Mouse (Mus musculus): Measurements from ENCODE around the gene Slc5a1. TPM values are rescaled to one million over a fixed set of nuclear protein-coding genes. Genes with fewer than 3 reads are reported as not detected.

The Slc5a1 gene
- polyA plus RNA-seq (2012; rRNA removed), result 0.04 and 0.11 TPM in 2 replicates

DNA sequence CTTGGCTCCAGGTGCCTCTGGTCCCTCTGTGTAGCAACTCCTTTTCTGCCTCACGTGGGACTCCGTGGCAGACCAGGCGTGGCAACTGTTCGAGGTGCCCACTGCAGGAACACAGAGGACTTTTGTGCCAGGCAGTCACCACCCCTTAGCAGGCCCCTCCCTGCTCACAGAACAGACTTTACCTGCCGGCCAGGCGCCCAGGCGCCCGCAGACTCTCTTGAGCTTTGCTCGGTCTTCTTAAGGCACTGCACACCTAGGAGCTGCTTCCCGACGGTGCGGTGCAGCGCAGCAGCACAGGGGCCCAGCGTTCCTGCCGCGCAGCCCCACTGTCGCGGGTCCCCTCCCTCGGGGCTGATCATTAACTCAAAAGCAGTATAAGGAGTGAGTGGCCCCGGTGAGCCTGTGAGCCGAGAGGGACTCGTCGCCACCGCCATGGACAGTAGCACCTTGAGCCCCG is at the start of gene Slc5a1:
TSS of gene Slc5a1 (plus strand) at position 195 of the 457 bp plus-strand sequence.
- DNase-seq (ENCODE audit: low read depth), result no peak

DNA sequence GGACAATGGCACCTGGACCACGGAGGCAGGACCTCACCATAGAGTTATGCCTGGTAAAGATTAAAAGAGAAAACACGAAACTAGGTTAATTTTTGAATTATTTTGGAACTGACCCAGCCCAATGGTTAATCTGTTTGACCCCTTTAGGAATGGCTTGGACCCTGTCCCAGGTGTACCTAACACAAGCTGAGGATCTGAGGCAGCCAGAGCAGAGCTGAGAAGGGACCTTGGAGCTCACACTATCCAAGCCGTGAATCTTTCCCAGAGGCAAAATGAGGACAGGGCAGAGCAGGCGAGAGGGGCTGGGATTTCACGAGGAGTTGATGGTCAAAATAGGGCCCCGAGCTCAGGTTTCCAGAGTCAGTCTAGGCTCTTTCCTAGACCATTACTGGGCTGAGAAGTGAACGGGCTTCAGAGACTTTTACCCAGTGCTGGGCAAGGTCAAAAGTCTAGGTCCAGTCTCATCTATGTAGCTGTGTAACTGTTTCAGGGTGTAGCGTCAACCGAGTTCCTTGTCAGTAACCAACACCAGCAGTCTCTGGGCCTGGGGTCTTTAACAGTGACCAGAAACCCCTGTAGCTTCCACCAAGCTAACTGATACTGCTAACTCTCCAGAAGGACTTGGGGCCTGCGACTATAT is 47.8 kb upstream of the Slc5a1 start:
- no peak for DNase-seq (ENCODE audit: low read depth)

DNA sequence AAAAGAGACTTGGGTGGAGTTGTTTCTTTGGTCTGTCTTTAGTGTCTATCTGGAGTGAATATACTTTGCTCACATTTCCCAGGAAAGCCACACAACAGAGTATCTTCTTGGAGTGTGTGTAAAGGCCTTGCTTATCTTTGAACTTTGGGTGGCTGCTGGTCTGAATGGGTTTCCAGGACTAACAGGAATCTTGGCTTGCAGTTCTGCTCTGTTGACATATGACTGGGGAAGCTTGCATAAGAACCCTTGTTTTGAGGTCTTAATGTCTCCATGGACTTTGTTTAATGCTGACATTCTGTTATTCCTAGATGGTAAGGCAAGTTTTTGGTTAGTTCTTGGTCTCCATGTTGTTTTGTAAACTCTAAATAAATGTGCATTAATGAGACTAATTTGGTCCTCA is 33.9 kb upstream of the Slc5a1 start:
- DNase-seq (ENCODE audit: low read depth), result no peak

DNA sequence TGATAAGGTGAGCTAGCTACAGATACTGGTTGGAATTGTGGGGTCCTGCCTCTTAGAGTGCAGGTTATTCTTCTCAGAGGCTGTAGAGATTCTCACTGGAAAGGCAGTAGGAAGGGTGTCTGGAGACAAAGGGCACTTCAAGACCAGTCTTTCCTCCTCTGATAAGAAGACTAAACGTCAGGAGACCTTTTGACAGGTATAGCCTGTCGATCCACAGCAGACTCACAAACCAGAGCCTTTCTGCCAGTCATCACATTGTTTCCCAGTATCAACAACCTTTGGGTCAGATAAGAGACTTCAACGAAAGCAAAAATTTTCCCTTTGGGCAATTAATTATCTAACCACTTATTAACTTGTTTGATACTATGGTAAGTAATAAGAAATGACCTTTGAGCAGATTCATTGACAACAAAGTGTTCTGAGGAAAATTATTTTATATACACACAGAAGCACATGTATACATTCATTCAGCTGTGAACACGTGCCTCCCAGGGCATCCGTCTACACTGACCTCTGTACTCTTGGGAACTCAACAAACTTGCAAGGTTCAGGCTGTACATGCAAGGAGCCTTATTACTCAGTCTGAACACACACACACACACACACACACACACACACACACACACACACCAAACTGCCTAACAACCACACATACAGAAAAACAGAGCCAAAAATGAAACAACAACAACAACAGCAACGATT is 27.4 kb upstream of the Slc5a1 start:
- no peak for DNase-seq (ENCODE audit: low read depth)

DNA sequence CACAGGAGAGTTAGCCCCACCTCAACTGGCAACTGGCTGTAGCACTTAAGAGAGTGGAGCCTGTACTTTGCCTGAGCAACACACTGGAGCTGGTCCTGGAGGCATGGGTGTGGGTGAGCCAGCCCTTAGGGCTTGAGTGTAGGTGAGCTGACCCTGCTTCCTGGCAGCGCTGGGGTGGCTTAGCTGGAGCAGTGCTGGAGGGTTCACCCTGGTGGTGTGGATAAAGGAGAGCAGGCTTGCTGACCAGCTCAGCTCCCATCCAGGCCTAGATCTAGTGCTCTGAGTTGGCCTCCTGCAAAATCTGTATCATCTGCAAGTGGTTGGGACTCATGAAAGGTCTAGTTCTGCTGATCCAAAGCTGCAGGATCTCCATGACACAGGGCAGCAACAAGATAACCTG is 21.1 kb upstream of the Slc5a1 start:
- no peak for DNase-seq (ENCODE audit: low read depth)

DNA sequence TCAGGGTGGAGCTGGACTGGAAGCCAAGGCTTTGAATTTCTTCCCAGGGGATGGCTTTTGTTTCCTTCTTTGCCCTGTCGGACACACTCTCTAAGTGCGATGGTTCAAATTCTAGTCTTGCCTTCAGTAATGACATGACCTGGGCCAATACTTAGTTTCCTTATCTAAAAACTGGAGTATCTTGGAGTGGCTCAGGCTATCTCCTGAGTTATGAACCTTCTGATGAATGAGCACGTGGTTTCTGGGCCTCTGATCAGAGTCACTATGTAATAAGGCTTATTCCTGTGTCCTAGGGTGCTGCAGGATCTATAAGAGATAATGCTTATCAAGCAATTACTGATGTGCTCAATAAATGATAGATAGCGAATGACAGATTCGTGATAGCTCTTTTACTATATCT is 19.4 kb upstream of the Slc5a1 start:
- no peak for DNase-seq (ENCODE audit: low read depth)

DNA sequence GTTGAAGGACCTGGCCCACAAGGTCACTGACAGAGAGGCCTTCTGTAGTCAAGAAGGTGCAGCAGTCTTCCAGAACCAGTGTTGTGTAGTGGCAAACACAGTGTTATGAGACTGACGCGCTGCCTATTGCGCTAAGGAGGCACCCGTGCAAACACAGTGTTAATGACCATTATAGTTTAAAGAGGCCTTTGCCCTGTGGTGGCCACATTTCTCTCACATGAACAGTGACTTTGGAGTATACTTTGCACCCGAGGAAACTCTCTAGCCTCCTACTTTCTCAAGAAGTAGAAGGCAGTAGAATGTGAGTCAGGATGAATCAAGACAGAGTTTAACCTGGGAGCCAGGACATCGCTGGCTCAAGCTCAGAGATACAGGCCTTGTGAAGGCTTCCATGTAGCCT is 12.7 kb upstream of the Slc5a1 start:
- DNase-seq (ENCODE audit: low read depth), result no peak

DNA sequence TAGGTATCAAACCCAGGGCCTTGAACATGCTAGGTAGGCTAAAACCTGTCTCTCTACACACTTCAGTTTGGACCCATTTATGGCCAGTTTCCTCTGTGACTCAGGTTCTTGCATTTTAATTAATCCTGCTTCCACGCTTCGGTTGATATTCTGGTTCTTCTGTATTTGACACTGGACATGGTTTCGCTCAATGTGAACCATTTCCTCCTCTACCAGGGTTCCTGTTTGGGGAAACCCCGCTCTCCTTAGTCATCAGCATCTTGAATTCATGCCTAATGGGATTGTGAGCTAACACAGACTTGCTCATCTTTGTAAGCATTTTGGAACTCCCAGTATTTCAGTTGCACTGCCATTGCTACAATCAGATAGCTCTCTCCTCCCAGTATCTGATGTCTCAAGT is 8.7 kb upstream of the Slc5a1 start:
- no peak for DNase-seq (ENCODE audit: low read depth)

DNA sequence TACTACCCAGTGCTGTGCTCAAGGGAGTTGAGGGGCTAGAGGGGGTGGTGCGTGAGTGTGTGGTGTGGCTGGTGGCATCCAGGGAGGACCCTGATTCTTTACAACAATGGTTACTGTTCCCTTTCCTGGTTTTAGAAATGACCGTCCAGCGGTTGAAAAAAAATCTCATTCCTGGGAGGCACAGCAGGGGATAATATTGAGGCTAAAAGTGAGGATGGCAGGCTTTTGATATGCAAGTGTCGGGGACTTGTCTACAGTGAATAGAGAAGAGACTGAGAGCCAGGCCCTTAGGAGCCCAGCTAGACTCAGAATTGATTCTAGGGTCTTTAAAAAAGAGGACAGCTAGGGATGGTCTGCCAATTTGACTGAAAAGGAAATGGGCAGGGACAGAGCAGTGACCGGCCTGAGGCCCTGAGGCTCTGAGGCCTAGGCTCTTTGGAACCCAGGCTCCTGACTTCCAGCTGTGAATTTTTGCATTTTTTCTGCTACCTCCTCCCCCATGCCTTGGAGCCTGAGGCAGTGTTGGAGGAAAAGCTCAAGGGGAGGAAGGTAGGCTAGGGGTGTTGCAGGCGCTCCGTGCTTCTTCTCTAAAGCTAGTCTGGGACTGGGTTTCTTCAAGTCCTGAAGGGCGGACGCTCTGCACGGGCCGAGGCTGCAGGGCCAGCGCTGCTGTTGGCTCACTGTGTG is 1.5 kb upstream of the Slc5a1 start:
- no peak for DNase-seq (ENCODE audit: low read depth)

DNA sequence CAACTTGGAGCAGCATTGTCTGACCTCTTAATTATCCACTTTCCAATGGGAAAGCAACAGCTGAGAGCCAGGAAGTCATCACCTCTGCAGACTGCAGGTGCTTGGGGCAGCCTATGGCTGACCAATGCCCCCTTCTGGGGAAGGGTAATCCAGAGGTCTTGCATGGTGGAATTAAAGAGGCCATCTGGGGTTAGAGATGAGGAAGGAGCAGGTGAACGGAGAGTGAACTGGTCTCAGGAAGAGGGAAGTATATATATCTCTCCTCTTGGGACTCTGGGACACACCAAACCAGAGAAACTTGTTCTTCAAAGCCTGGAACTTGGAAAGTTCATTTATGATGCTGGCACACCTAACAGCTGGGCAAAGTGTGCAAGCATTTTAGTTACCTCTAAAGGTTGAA is 857 bp downstream of the Slc5a1 start:
- DNase-seq (ENCODE audit: low read depth), result peak; percentile 75

DNA sequence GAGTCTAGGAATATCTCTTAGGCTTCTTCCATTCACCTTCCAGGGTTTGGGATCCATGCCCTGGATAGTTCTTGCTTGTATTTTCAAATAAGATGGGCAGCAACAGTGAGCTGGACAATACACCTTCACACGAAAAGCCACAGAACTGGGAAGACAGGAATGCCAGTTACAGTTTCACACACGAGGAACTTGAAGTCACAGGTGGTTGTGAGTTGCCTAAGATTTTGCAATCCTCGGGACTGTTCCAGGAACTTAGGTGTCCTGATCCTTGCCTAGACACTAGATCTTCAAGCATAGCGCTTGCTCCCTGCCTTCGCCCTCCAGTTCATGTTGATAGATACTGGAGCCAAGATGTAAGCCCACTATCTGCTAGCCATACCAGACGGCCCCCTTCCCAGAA is 1.6 kb downstream of the Slc5a1 start:
- peak; percentile 78 for DNase-seq (ENCODE audit: low read depth)

DNA sequence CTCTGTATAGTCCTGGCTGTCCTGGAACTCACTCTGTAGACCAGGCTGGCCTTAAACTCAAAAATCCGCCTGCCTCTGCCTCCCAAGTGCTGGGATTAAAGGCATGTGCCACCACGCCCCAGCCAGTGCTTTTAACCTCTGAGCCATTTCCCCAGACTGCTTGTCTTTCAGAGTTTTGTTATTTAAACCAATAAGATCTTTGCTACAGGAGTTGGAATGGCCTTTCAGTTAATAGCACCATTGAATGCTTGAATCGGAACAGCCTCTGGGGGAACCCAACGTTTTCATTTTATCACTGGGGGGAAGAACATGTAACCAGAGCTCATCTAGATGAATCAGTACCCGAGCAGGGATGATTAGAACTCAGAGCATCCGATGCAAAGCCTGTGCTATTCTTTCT is 3.0 kb downstream of the Slc5a1 start:
- DNase-seq (ENCODE audit: low read depth), result no peak

DNA sequence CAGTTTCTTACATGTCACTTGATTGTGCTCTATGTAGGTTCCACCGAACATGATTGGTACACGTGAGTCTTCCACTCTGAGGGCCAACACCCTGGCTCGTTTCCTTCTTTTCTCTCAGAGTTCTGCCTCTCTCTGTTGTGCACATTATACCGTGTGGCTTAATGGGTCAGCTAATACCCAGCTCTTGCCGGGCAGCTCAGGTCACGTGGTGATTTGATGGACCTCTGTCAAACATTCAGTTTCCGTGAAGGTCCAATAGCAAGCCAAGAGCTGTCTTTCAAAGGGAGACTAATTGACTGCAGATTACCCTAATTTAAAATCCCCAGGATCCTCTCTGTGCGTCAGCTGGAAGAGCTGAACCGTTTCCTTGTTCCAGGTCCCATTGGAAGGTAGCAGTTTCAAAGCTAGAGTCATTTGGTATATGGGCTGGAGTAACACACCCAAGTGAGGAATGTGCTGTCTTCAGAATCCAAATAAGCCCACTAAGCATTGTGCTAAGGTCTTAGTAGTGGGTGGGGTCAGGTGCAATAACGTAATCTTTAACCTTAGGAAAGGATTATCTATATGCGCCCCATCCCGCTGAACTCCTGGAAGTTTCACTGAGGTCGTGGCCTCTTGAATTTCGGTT is 3.9 kb downstream of the Slc5a1 start:
- DNase-seq (ENCODE audit: low read depth), result no peak

DNA sequence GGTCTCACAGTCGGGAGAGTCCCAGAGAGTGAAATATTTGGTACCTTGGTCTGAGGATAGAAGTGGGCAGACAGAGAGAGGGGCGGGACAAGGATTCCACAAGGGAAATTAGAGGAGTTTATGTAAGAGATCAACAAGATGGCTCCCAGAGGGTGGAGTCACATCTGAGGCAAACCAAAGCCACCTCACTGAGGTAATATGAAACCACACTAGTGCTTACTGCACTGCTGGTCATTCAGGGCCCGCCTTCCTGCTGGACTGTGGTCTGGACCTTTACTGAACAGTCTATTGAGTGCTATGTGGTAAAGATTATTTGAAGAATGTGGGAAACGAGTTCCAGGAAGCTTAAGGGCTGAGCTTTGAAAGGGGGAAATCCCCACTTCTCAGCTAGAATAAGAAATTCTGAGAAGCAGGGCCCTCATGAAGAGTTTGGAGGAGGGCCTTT is 17.9 kb downstream of the Slc5a1 start:
- no peak for DNase-seq (ENCODE audit: low read depth)

DNA sequence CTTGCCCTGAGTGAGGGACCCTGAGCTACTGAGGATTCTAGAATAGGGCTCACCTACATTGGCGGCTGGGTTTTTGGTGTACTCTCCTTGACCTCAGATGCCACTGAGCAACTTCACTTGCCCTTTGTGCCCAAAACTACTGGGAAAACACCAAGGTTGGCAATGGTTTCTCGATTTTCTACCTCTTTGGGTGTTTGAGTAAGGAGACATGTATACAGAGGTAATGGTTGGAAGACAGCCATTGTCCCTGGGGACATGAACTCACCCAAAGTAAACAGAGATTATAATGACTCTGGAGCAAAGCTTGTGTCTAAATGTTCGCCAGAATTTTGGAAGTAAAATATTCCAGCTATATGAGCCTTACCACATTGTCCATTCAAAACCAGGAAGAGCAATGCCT is 19.6 kb downstream of the Slc5a1 start:
- no peak for DNase-seq (ENCODE audit: low read depth)

DNA sequence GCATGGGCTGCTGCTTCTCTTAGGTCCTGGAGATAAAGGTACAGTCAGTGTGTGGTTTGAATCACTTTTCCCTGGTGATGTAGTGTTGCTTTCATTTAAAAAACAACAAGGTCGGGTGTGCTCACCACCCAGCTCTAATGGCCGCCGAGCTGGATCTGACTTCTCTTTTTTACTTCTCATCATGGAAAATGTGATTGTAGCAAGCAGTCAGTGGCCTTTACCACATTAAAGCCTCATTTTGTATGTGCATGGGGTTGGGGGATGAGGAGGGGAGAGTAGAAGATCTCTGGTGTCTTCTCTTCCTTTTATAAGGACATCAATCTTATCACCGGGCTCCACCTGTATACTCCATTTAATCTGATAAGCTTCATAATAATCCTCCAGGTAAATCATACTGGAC is 21.3 kb downstream of the Slc5a1 start:
- DNase-seq (ENCODE audit: low read depth), result no peak

DNA sequence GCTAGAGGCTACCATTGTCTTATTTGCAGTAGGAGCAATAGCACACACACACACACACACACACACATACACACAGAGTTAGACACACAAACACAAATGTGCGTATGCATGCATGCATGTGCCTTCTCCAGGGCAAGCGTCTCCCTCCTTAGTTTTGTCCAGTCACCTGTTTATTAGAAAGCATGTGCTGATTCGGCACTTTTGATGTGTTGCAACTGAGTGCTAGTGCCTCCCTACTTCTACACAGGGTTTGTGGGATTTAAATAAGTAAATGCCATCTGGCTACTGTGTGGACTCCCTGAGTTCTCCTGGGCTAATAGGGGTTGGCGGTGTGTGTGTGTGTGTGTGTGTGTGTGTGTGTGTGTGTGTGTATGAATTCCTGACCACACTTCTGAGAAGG is 30.1 kb downstream of the Slc5a1 start:
- DNase-seq (ENCODE audit: low read depth), result no peak

DNA sequence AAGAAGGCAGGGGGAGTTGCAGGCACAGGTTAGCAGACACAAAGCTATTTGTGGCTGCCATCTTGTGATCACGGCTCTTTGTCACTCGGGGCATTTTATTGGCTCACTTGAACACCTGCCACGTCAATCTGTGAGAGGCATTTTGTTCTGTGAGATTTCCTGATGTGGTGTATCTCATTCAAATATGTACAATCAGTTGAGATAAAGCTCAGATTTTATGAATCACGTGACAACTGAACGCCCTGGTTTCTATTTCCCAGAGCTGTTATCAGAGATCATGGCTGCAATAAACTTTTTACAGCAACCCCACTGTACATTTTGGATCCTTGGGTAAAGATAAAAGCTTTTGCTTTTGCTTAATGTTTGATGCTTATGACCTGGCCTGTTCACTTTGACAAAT is 31.6 kb downstream of the Slc5a1 start:
- DNase-seq (ENCODE audit: low read depth), result no peak

DNA sequence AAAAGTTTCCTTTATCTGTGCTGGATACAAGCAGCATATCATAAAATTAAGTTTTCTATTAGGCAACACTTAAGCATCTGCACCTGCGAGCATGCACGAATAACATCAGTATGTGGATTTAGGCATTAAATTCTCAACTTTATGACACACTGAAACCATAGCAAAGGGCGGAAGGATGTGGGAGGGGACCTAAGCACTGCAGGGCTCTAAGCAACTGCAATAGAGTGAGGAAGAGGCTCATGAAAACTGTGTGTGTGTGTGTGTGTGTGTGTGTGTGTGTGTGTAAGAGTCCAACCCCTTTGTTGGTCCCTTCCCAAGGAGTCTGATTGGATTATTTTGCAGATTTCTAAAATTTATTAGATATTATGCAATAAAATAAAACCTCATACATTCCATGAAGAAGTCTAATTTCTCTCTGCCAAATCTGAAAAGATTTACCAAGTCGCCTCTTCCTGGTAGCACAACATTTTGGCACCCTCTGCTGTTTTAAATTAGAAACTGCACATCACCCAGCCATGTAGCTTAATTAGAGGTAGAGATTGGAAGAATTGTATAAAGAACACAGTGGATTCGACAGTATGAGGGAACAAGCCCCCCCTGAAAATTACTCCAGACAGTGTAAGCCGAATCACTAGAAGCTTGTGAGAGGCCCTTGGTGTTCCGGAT is 38.9 kb downstream of the Slc5a1 start:
- DNase-seq (ENCODE audit: low read depth), result no peak

DNA sequence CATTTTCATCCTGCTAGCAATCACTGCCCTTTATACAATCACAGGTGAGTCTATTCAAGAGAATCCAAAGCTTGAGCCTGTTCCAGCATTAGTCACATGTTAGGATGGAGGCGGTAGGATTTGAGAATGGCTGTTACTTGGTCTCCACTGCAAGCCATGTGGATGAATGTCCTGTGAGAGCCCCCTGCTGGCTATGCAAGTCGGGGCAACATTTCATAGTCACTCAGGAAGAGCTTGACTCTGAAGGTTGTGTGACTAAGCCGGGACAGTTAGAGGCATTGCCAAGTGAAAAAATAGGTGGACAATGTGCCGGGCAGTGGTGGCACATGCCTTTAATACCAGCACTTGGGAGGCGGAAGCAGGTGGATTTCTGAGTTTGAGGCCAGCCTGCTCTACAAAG is 40.0 kb downstream of the Slc5a1 start:
- no peak for DNase-seq (ENCODE audit: low read depth)

DNA sequence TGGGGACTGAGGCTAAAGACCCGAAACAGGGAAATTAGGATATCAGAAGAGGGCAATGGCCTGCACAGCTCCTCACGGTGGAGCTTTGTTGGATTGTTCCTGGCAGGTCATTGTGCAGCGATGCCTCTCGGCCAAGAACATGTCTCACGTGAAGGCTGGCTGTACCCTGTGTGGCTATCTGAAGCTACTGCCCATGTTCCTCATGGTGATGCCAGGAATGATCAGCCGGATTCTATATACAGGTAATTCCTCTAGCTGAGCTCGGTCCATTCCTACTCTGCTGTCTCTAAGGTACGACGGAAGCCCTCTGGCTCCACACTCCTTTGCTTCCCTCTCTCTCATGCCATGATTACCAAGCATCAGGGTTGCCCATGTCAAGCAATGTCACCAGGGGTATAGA is 42.8 kb downstream of the Slc5a1 start:
- DNase-seq (ENCODE audit: low read depth), result no peak

DNA sequence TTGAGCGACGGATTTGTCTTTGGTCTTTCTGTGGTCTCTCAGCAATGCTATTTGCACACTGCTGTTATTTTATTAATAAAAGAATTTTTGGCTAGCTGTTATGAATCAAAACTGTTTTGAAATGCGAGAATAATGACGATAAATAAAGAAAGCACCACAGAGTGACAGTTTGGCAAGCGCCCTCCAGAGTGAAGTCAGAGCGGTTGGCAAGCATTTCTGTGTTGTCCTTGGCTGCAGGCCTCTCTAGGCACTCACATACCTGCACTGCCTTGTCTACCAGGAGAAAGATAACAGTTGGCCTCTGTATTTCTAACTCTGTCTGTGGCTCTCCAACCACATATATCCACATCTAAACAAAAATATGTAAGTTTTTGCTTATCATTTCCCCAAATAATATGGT is 43.7 kb downstream of the Slc5a1 start:
- DNase-seq (ENCODE audit: low read depth), result no peak

Measured in gonadal fat pad, adult 2 months (tissue).